Mouse (Mus musculus): ENCODE results near the gene Slc25a29.

DNA sequence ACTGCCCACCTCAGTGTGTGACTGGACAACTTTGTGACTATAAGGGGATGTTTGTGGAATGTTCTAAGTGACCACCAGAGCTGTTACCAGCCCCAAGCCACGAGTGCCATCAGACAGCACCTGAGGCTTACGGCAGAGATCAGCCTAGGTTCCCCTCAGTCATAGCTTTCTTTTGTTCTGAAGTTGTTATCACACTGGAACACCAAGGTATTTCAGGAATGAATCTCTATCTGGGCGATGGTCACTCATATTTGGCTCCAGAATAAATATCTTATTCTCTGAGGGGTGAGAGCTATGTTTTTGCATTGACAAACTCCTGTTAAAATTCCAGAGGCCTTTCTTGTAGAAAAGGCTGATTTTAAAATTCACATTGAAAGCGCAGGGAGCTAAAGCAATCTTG lies 43.5 kb upstream of the Slc25a29 start:
- no peak for TF ChIP-seq CTCF (IDR thresholded peaks at IDR 0.05; ENCODE audit: low read depth, low read length)
- TF ChIP-seq POLR2A (IDR thresholded peaks at IDR 0.05; ENCODE audit: borderline replicate concordance, low read depth, low read length): no peak
